Mouse (Mus musculus): ENCODE measurements at regions not wholly inside any gene's neighbourhood (a gene's known extent, or its start where the extent isn't known, plus 50 kb on each side); places are given as distances from the start of the nearest gene placed in this dataset.

- TF ChIP-seq CTCF (IDR thresholded peaks at IDR 0.05; ENCODE audit: low read depth, low read length), result no peak
- no peak for TF ChIP-seq POLR2A (IDR thresholded peaks at IDR 0.05; ENCODE audit: extremely low read depth, insufficient read depth, low read length)
Observed at GRCm38 (mm10) chr4:92977761-92978160, 357.6 kb downstream of the Tusc1 start.

All from liver, adult 2 months (tissue).